Mouse (Mus musculus): ENCODE measurements around the gene Gpatch8. TPM values are rescaled to one million over a fixed set of nuclear protein-coding genes. Genes with fewer than 3 reads are reported as not detected.
A peak's percentile ranks its signal among the peaks of the same experiment; 100 is the strongest.

The Gpatch8 gene
- total RNA-seq, 4 experiments from 2014 or later: 17.7 to 24.0 (median 22.8) TPM

GRCm38 (mm10) chr11:102455740-102456396 is 100.3 kb downstream of the Gpatch8 start:
- DNase-seq (ENCODE audit: low spot score in 2 of 2): peak; percentile 46 to 64

GRCm38 (mm10) chr11:102453131-102453530 is 103.1 kb downstream of the Gpatch8 start:
- DNase-seq (ENCODE audit: low spot score in 2 of 2): no peak

- no peak for DNase-seq (ENCODE audit: low spot score in 2 of 2)
Measured at GRCm38 (mm10) chr11:102449043-102450008, 106.9 kb downstream of the Gpatch8 start.

- no peak for DNase-seq (ENCODE audit: low spot score in 2 of 2)
Measured at GRCm38 (mm10) chr11:102448327-102448726, 107.9 kb downstream of the Gpatch8 start.

GRCm38 (mm10) chr11:102447497-102447896 is 108.7 kb downstream of the Gpatch8 start, which contains the start of gene Fam171a2:
TSS of gene Fam171a2 (minus strand) at chr11:102447682.
- DNase-seq (ENCODE audit: low spot score in 2 of 2): peak in 1 of 2 experiments; percentile 40

GRCm38 (mm10) chr11:102446581-102447461 is 109.4 kb downstream of the Gpatch8 start:
- no peak for DNase-seq (ENCODE audit: low spot score in 2 of 2)

- DNase-seq (ENCODE audit: low spot score in 2 of 2): no peak
Measured at GRCm38 (mm10) chr11:102445891-102446361, 110.3 kb downstream of the Gpatch8 start.

- no peak for DNase-seq (ENCODE audit: low spot score in 2 of 2)
Measured at GRCm38 (mm10) chr11:102445264-102445890, 110.8 kb downstream of the Gpatch8 start.

- no peak for DNase-seq (ENCODE audit: low spot score in 2 of 2)
Measured at GRCm38 (mm10) chr11:102444781-102445180, 111.4 kb downstream of the Gpatch8 start.

- no peak for DNase-seq (ENCODE audit: low spot score in 2 of 2)
Measured at GRCm38 (mm10) chr11:102444321-102444720, 111.9 kb downstream of the Gpatch8 start.

GRCm38 (mm10) chr11:102443740-102444139 is 112.5 kb downstream of the Gpatch8 start:
- DNase-seq (ENCODE audit: low spot score in 2 of 2): no peak

GRCm38 (mm10) chr11:102442089-102442488 is 114.1 kb downstream of the Gpatch8 start:
- DNase-seq (ENCODE audit: low spot score in 2 of 2): no peak

GRCm38 (mm10) chr11:102441434-102441833 is 114.8 kb downstream of the Gpatch8 start:
- no peak for DNase-seq (ENCODE audit: low spot score in 2 of 2)

GRCm38 (mm10) chr11:102440255-102440654 is 115.9 kb downstream of the Gpatch8 start:
- DNase-seq (ENCODE audit: low spot score in 2 of 2): no peak

GRCm38 (mm10) chr11:102439093-102440082 is 116.8 kb downstream of the Gpatch8 start:
- DNase-seq (ENCODE audit: low spot score in 2 of 2): no peak

- peak; percentile 70 to 75 for DNase-seq (ENCODE audit: low spot score in 2 of 2)
Measured at GRCm38 (mm10) chr11:102438212-102439092, 117.7 kb downstream of the Gpatch8 start.

- peak; percentile 40 to 58 for DNase-seq (ENCODE audit: low spot score in 2 of 2)
Measured at GRCm38 (mm10) chr11:102437120-102438061, 118.8 kb downstream of the Gpatch8 start.

Measured in gastrocnemius, adult 8-10 months (tissue).